Mouse (Mus musculus): ENCODE data around the gene Lrrc74a. TPM values are rescaled to one million over a fixed set of nuclear protein-coding genes. Genes with fewer than 3 reads are reported as not detected.
A peak's percentile ranks its signal among the peaks of the same experiment; 100 is the strongest.

The Lrrc74a gene
- polyA plus RNA-seq, 1 experiment = not detected

GRCm38 (mm10) chr12:86714026-86714425 lies 20.1 kb upstream of the Lrrc74a start:
- Histone ChIP-seq H3K4me3 (replicated peaks) (no peak overlapping the region), H3K36me3 (ENCODE audit: control insufficient read depth) (no peaks in the 10 kb centered on the region)

GRCm38 (mm10) chr12:86715401-86715800 lies 18.8 kb upstream of the Lrrc74a start:
- Histone ChIP-seq H3K9me3 (ENCODE audit: control insufficient read depth, low read length) (no peaks in the 10 kb centered on the region), H3K4me1 (ENCODE audit: control insufficient read depth) (no peaks in the 10 kb centered on the region), H3K4me3 (replicated peaks) (no peak overlapping the region), H3K27me3 (ENCODE audit: control insufficient read depth) (no peaks in the 10 kb centered on the region), H3K36me3 (ENCODE audit: control insufficient read depth) (no peaks in the 10 kb centered on the region)
- TF ChIP-seq GATA1 (IDR thresholded peaks at IDR 0.05; ENCODE audit: low read length) (no peak), TAL1 (IDR thresholded peaks at IDR 0.05; ENCODE audit: low read length) (no peak)

More at GRCm38 (mm10) chr12:86714026-86714425, 20.1 kb upstream of the Lrrc74a start:
- no peak for TF ChIP-seq GATA1 (IDR thresholded peaks at IDR 0.05; ENCODE audit: low read length)
- no peak for TF ChIP-seq TAL1 (IDR thresholded peaks at IDR 0.05; ENCODE audit: low read length)
- Histone ChIP-seq H3K27me3 (ENCODE audit: control insufficient read depth) (no peaks in the 10 kb centered on the region), H3K4me1 (ENCODE audit: control insufficient read depth) (no peaks in the 10 kb centered on the region), H3K9me3 (ENCODE audit: control insufficient read depth, low read length) (no peaks in the 10 kb centered on the region)

- H3K27me3 ChIP-seq (ENCODE audit: control insufficient read depth) = no peaks in the 10 kb centered on the region
- H3K4me1 ChIP-seq (ENCODE audit: control insufficient read depth) = no peaks in the 10 kb centered on the region
- H3K36me3 ChIP-seq (ENCODE audit: control insufficient read depth) = no peaks in the 10 kb centered on the region
- no peaks in the 10 kb centered on the region for H3K9me3 ChIP-seq (ENCODE audit: control insufficient read depth, low read length)
- H3K4me3 ChIP-seq (replicated peaks) = no peak overlapping the region
- TF ChIP-seq GATA1 (IDR thresholded peaks at IDR 0.05; ENCODE audit: low read length) (no peak), TAL1 (IDR thresholded peaks at IDR 0.05; ENCODE audit: low read length) (no peak)
Observed at GRCm38 (mm10) chr12:86716962-86717361, 17.2 kb upstream of the Lrrc74a start.

- Histone ChIP-seq H3K27me3 (ENCODE audit: control insufficient read depth) (no peaks in the 10 kb centered on the region), H3K9me3 (ENCODE audit: control insufficient read depth, low read length) (no peaks in the 10 kb centered on the region), H3K4me1 (ENCODE audit: control insufficient read depth) (no peaks in the 10 kb centered on the region), H3K36me3 (ENCODE audit: control insufficient read depth) (no peaks in the 10 kb centered on the region), H3K4me3 (replicated peaks) (no peak overlapping the region)
- TF ChIP-seq GATA1 (IDR thresholded peaks at IDR 0.05; ENCODE audit: low read length) = no peak
- TF ChIP-seq TAL1 (IDR thresholded peaks at IDR 0.05; ENCODE audit: low read length) = no peak
Observed at GRCm38 (mm10) chr12:86719961-86720639, 14.1 kb upstream of the Lrrc74a start.

- H3K4me3 ChIP-seq (replicated peaks) = no peak overlapping the region
- H3K36me3 ChIP-seq (ENCODE audit: control insufficient read depth) = no peaks in the 10 kb centered on the region
- peaks cover 9% of the 10 kb centered on the region for H3K4me1 ChIP-seq (ENCODE audit: control insufficient read depth)
- no peaks in the 10 kb centered on the region for H3K9me3 ChIP-seq (ENCODE audit: control insufficient read depth, low read length)
- no peak for TF ChIP-seq GATA1 (IDR thresholded peaks at IDR 0.05; ENCODE audit: low read length)
- TF ChIP-seq TAL1 (IDR thresholded peaks at IDR 0.05; ENCODE audit: low read length) = no peak
- peaks cover 5% of the 10 kb centered on the region; the same call in 1 of the 2 replicates for H3K27me3 ChIP-seq (ENCODE audit: control insufficient read depth)
Observed at GRCm38 (mm10) chr12:86721453-86721852, 12.7 kb upstream of the Lrrc74a start.

- peaks cover 9% of the 10 kb centered on the region for H3K4me1 ChIP-seq (ENCODE audit: control insufficient read depth)
- TF ChIP-seq TAL1 (IDR thresholded peaks at IDR 0.05; ENCODE audit: low read length) = no peak
- no peak for TF ChIP-seq GATA1 (IDR thresholded peaks at IDR 0.05; ENCODE audit: low read length)
- no peaks in the 10 kb centered on the region for H3K9me3 ChIP-seq (ENCODE audit: control insufficient read depth, low read length)
- H3K27me3 ChIP-seq (ENCODE audit: control insufficient read depth) = peaks cover 5% of the 10 kb centered on the region; the same call in 1 of the 2 replicates
- H3K4me3 ChIP-seq (replicated peaks) = no peak overlapping the region
- no peaks in the 10 kb centered on the region for H3K36me3 ChIP-seq (ENCODE audit: control insufficient read depth)
Observed at GRCm38 (mm10) chr12:86724300-86724699, 9.9 kb upstream of the Lrrc74a start.

- peaks cover 9% of the 10 kb centered on the region for H3K4me1 ChIP-seq (ENCODE audit: control insufficient read depth)
- peak overlapping the region; percentile 71 for H3K4me3 ChIP-seq (replicated peaks)
- no peak for TF ChIP-seq TAL1 (IDR thresholded peaks at IDR 0.05; ENCODE audit: low read length)
- no peak for TF ChIP-seq GATA1 (IDR thresholded peaks at IDR 0.05; ENCODE audit: low read length)
- H3K9me3 ChIP-seq (ENCODE audit: control insufficient read depth, low read length) = no peaks in the 10 kb centered on the region
- peaks cover 5% of the 10 kb centered on the region; the same call in 1 of the 2 replicates for H3K27me3 ChIP-seq (ENCODE audit: control insufficient read depth)
- no peaks in the 10 kb centered on the region for H3K36me3 ChIP-seq (ENCODE audit: control insufficient read depth)
Observed at GRCm38 (mm10) chr12:86725706-86726105, 8.5 kb upstream of the Lrrc74a start.

- Histone ChIP-seq H3K27me3 (ENCODE audit: control insufficient read depth) (peaks cover 5% of the 10 kb centered on the region; the same call in 1 of the 2 replicates), H3K4me1 (ENCODE audit: control insufficient read depth) (peaks cover 9% of the 10 kb centered on the region), H3K36me3 (ENCODE audit: control insufficient read depth) (no peaks in the 10 kb centered on the region), H3K4me3 (replicated peaks) (peak within 1 kb of the TSS; percentile 71), H3K9me3 (ENCODE audit: control insufficient read depth, low read length) (no peaks in the 10 kb centered on the region)
- TF ChIP-seq TAL1 (IDR thresholded peaks at IDR 0.05; ENCODE audit: low read length) (no peak), GATA1 (IDR thresholded peaks at IDR 0.05; ENCODE audit: low read length) (no peak)
Observed at GRCm38 (mm10) chr12:86726120-86726640, 8.0 kb upstream of the Lrrc74a start, which contains the start of gene Angel1. TSS of gene Angel1 (minus strand) at chr12:86726460.

- no peak for TF ChIP-seq TAL1 (IDR thresholded peaks at IDR 0.05; ENCODE audit: low read length)
- TF ChIP-seq GATA1 (IDR thresholded peaks at IDR 0.05; ENCODE audit: low read length) = no peak
- Histone ChIP-seq H3K4me1 (ENCODE audit: control insufficient read depth) (no peaks in the 10 kb centered on the region), H3K27me3 (ENCODE audit: control insufficient read depth) (no peaks in the 10 kb centered on the region), H3K36me3 (ENCODE audit: control insufficient read depth) (no peaks in the 10 kb centered on the region), H3K4me3 (replicated peaks) (no peak overlapping the region), H3K9me3 (ENCODE audit: control insufficient read depth, low read length) (no peaks in the 10 kb centered on the region)
Observed at GRCm38 (mm10) chr12:86761036-86761435, 26.9 kb downstream of the Lrrc74a start.
